Mouse (Mus musculus): ENCODE results near the gene Bpifa2.

- TF ChIP-seq CTCF (IDR thresholded peaks at IDR 0.05; ENCODE audit: extremely low read depth, insufficient read depth, low read length) (no peak), POLR2A (IDR thresholded peaks at IDR 0.05; ENCODE audit: extremely low read depth, insufficient read depth, low read length) (no peak)
Observed at GRCm38 (mm10) chr2:154058690-154059089, 50.6 kb downstream of the Bpifa2 start.
